Mouse (Mus musculus) cerebellum, adult 2 months (tissue): ENCODE results near the gene Mrpl27. TPM values are rescaled to one million over a fixed set of nuclear protein-coding genes. Genes with fewer than 3 reads are reported as not detected.

Source experiments
- DNase-seq, 2 experiments: peaks; one replicate each; pipeline ENCODE4 v3.0.0; 2021
- H3K27ac ChIP-seq: fragments of 200-500 bp; 2 replicates; pipeline ENCODE4 v1.5.1; 2012; ENCODE audit warnings: low read length, control low read depth, inconsistent platforms; ENCODE audit not compliant: insufficient read depth
- H3K27me3 ChIP-seq: fragments of 200-500 bp; 2 replicates; pipeline ENCODE4 v1.6.1; 2012; ENCODE audit warnings: inconsistent platforms, mild to moderate bottlenecking, low read length, moderate library complexity; ENCODE audit not compliant: control insufficient read depth, insufficient read depth
- H3K4me1 ChIP-seq: fragments of 200-500 bp; 2 replicates; pipeline ENCODE4 v1.6.1; 2011; ENCODE audit warnings: low read length; ENCODE audit not compliant: control insufficient read depth, insufficient read depth
- H3K4me3 ChIP-seq: fragments of 200-500 bp; replicated peaks from 2 replicates; pipeline ENCODE3; 2011; ENCODE audit warnings: mild to moderate bottlenecking, low read depth, low read length, control low read depth; ENCODE audit not compliant: insufficient read depth
- CTCF ChIP-seq: fragments of 200-500 bp; IDR thresholded peaks from 2 replicates; pipeline ENCODE4 v1.5.1; 2011; ENCODE audit warnings: low read depth, mild to moderate bottlenecking, control low read depth, low read length, moderate library complexity, borderline replicate concordance; ENCODE audit not compliant: insufficient read depth
- POLR2A ChIP-seq: fragments of 200-500 bp; IDR thresholded peaks from 2 replicates; pipeline ENCODE4 v1.6.1; 2011; ENCODE audit warnings: low read length, control low read depth, borderline replicate concordance; ENCODE audit not compliant: insufficient read depth
- WGBS: fragments of 180-500 bp; shearing (Covaris S2); methylation state at CpG from one replicate; pipeline ENCODE4 v1.1.7; 2018; 5-methylcytosine and 5-hydroxymethylcytosine counted together
- polyA plus RNA-seq: library from polyadenylated mRNA; depleted of rRNA; stranded (reverse); fragments of >200 nt; gene quantifications from 2 replicates; pipeline ENCODE4 v1.2.3, GENCODE M21; 2012; rRNA removed

Mrpl27 gene
- polyA plus RNA-seq: 129 and 136 TPM in 2 replicates

DNA sequence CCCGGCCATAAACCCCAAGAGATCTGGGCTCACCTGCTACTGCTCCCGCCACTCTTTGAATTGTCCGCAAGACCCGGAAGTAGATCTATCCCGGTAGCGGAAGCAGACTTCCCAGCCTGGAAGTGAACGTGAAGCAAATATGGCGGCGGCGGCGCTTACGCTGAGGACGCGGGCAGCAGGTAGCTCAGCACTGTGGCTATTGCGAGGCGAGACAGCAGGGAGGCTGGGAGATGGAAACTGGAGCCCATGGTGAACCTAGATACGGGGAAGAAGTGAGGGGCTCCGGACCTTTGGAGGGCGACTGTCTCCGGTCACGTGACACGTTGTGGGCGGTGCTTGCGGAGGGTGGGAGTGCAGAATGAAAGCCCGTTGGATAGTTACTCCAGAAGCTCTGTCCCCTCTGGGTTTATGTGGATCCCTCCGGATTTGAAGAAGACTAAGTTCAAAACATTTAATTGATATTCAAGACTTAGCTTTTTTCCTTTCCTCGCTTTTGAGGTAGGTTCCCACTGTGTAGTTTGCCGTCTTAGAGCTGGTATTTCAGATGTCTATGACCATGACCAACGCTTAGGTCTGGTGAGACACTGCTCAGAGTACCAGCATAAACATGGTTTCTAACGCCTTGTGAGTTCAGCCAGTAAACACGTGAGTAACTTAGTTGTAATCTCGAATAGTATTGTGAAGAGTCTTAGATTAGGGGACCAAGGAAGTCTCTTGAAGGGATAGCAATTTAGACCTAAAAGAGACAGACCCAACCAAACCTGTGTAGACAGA is at the start of gene Mrpl27, which contains the start of gene Eme1:
Mrpl27 (plus strand) TSS at position 105 of the 774 bp plus-strand sequence.
Eme1 (minus strand) TSS at position 302 of the 774 bp plus-strand sequence.
- Histone ChIP-seq H3K4me1 (no peaks in the 10 kb centered on the region), H3K4me3 (peak within 1 kb of the TSS; percentile 89), H3K27ac (peak within 1 kb of the TSS; percentile 82), H3K27me3 (no peaks in the 10 kb centered on the region)
- no peak for TF ChIP-seq CTCF
- peak; percentile 47; the same call in 1 of the 2 replicates for TF ChIP-seq POLR2A
- DNase-seq: peak; percentile 88 to 91
- WGBS: 1% methylated on average over 32 of the region's 32 CpGs

GRCm38 (mm10) chr11:94610744-94611740 is 42.5 kb upstream of the Mrpl27 start:
- Histone ChIP-seq H3K4me1 (no peaks in the 10 kb centered on the region), H3K27ac (no peak overlapping the region), H3K27me3 (no peaks in the 10 kb centered on the region), H3K4me3 (no peak overlapping the region)
- TF ChIP-seq CTCF: no peak
- TF ChIP-seq POLR2A: no peak
- DNase-seq: no peak
- WGBS: 56% methylated on average over 4 of the region's 4 CpGs

DNA sequence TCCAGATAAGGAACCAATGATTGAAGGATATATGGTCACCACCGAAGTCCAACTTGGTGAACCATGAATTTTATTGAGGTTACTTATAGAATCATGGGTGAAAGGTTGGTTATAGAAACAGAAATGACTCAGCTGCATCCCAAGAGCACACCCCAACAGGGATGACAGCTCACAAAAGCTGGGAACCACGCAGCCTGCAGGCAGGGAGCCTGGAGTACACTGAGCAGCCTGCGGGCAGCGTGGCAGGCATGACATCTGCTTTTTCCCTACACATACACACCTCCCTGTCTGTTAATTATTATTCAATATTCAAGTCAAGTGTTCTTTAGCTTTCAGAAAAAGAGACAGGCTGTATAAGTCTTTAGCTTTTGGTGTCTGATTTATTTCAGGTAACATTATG is 39.0 kb upstream of the Mrpl27 start:
- TF ChIP-seq POLR2A: no peak
- no peak for TF ChIP-seq CTCF
- Histone ChIP-seq H3K4me1 (no peaks in the 10 kb centered on the region), H3K27ac (no peak overlapping the region), H3K4me3 (no peak overlapping the region), H3K27me3 (no peaks in the 10 kb centered on the region)
- 51% methylated on average over 4 of the region's 4 CpGs for WGBS
- DNase-seq: no peak

- H3K4me1 ChIP-seq: no peaks in the 10 kb centered on the region
- WGBS: 9% methylated on average over 4 of the region's 4 CpGs
- H3K27me3 ChIP-seq: no peaks in the 10 kb centered on the region
- no peak overlapping the region for H3K27ac ChIP-seq
- no peak overlapping the region for H3K4me3 ChIP-seq
- TF ChIP-seq CTCF (no peak), POLR2A (no peak)
- DNase-seq: no peak
Measured at GRCm38 (mm10) chr11:94615494-94615893, 38.1 kb upstream of the Mrpl27 start.

DNA sequence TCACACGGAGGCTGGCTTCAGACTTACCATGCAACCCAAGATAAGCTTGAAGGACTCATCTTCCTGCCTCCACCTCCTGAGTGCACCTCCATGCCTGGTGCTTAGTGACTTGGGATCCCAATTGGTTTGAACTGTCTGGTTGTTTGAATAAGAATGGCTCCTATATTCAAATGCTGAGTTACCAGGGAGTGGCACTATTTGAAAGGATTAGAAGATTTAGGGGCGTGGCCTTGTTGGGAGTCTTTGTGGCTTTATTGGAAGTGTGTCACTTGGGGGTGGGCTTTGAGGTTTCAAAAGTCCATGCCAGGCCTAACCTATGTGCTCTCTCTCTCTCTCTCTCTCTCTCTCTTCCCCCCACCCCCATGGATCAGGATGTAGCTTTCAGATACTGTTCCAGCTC is 35.9 kb upstream of the Mrpl27 start:
- no peak for DNase-seq
- Histone ChIP-seq H3K4me1 (no peaks in the 10 kb centered on the region), H3K4me3 (no peak overlapping the region), H3K27me3 (no peaks in the 10 kb centered on the region), H3K27ac (no peak overlapping the region)
- TF ChIP-seq POLR2A (no peak), CTCF (no peak)
- WGBS: 94% methylated on average over 2 of the region's 2 CpGs

GRCm38 (mm10) chr11:94620766-94621457 is 32.7 kb upstream of the Mrpl27 start:
- no peaks in the 10 kb centered on the region for H3K4me1 ChIP-seq
- DNase-seq: no peak
- whole genome bisulfite sequencing: 24% methylated on average over 6 of the region's 6 CpGs
- TF ChIP-seq CTCF (no peak), POLR2A (no peak)
- H3K27me3 ChIP-seq: no peaks in the 10 kb centered on the region
- no peak overlapping the region for H3K4me3 ChIP-seq
- H3K27ac ChIP-seq: no peak overlapping the region

GRCm38 (mm10) chr11:94621458-94621852 is 32.1 kb upstream of the Mrpl27 start:
- no peak for DNase-seq
- no peaks in the 10 kb centered on the region for H3K4me1 ChIP-seq
- no peak for TF ChIP-seq POLR2A
- H3K27me3 ChIP-seq: no peaks in the 10 kb centered on the region
- H3K4me3 ChIP-seq: no peak overlapping the region
- H3K27ac ChIP-seq: no peak overlapping the region
